Mouse (Mus musculus) layer of hippocampus, postnatal 10 days (tissue): ENCODE data around the gene Mea1. TPM values are rescaled to one million over a fixed set of nuclear protein-coding genes. Genes with fewer than 3 reads are reported as not detected.

ENCODE experiments used
- DNase-seq, 2 experiments: peaks; one replicate each; pipeline ENCODE4 v3.0.0; 2021; ENCODE audit warnings: low spot score in 2 of 2
- total RNA-seq, 2 experiments: library from RNA; stranded (reverse); gene quantifications; 2 replicates each; pipeline ENCODE4 v1.2.3; 2021

The Mea1 gene
- total RNA-seq, 2 experiments from 2014 or later, result 118 TPM

DNA sequence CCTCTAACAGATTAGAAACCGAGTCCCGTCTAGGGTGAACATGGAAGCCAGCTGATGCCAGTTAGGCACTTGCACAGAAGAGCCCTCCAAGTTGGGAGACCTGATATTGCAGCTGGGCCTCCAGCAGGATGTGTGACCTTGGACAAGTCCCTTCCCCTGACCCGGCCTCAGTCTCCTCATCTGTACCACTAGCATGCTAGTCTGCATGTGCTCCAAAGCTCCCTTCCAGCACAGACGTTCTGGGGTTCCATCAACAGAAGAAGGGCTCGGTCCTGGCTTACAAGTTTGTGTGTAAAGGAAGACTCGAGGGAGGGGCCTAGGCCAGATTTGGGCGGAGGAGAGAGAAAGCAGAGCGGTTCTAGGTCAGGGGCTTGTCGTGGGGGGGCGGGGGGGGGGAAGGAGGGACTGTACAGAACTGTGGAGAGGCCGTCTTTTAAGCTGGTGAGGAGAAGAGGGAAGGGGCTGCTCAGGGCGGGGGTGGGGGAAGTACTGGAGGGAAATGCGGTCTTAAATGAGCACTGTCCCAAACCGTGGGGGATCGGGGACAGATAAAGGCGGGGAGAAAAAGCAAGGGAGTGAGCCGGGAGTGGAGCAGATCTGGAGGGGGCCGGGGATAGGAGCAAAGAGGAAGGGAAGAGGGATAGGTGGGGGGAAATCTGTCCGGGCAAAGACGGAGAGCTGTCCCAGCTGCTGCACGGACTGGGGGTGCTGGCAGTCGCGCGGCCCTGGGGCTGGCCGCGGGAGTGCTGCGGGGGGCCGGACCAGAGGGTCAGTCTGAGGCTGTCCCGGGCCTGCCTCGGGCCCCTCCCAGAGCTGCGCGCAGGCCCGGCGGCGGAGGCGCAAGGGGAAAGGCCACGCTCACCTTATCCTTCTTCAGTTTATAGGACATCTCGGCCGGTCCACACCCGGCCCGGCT is 25.6 kb downstream of the Mea1 start:
- no peak for DNase-seq

DNA sequence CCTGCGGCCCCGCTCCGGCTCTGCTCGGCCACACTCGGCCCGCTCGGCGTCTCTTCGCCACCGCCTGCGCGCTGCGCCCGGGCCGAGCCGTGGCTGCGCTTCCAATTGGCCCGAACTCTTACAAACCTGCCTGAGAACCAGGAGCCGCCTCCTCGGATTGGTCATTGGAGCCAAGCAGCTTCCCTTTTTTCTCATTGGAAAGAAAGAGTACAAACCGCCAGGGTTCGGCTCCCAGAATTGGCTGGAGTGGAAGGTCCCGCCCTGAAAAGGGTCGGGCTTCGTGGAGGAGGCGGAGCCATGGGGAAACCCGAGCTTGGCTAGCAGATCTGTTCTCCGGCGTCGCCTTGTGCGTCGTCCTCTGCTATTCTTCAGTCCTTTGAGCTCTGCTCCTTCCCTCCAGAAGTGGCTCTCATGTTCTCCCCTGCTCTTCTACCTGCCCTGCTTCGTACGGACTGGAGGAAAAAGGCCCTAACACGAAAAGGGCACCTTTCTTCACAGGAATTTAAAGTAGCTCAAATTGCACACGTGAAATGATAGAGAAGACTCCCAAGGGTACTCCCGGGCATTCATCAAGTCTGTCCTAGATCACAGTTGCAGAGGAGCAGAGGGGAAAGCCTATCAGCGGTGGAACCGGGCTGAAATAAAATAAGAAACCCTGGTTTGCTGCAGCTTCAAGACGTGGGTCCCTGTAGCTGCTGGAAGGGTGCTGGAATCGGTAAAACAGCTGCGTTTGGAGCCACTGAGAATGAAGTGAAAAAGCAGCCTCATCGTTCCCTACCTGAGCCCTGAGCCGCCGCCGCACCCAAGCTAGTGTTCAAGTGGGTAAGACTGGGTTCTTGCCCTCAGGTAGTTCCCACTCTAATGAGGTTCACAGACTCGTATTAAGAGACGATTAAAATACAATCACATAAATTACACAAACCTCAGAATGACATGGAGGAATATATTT is 26.6 kb downstream of the Mea1 start, which contains the start of gene Ppp2r5d:
TSS of gene Ppp2r5d (minus strand) at position 225 of the 949 bp plus-strand sequence.
- DNase-seq, result peak; percentile 93 to 94

DNA sequence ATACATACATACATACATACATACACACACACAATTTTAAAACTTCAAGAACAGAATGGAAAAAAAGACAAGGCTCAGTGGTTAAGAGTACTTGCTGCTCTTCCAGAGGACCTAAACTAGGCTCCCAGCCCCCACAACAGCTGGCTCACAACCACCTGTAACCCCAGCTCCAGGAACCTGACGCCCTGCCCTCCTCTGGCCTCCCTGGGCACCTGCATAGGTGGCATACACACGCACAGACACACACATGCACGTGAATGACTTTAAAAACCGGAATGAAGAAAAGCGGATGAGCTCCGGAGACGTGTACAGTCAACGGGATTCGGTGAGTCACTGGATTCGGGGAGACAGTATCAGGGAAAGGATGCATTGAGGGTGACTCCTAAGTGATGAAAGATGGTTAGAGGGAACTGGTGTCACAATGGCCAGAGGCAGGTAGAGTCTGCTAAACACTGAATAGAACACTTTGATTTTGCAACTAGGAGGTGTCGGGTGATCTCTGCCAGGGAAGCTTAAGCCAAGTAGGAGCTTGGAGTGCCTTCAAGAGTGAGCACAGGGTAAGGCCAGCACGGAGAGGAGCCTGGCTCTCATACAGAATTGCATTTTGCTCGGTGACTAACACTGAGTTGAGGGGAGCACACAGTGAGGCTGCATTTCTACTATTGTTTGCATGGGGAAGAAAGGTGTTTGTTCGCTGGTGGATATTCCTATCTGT is 27.9 kb downstream of the Mea1 start:
- DNase-seq, result no peak

DNA sequence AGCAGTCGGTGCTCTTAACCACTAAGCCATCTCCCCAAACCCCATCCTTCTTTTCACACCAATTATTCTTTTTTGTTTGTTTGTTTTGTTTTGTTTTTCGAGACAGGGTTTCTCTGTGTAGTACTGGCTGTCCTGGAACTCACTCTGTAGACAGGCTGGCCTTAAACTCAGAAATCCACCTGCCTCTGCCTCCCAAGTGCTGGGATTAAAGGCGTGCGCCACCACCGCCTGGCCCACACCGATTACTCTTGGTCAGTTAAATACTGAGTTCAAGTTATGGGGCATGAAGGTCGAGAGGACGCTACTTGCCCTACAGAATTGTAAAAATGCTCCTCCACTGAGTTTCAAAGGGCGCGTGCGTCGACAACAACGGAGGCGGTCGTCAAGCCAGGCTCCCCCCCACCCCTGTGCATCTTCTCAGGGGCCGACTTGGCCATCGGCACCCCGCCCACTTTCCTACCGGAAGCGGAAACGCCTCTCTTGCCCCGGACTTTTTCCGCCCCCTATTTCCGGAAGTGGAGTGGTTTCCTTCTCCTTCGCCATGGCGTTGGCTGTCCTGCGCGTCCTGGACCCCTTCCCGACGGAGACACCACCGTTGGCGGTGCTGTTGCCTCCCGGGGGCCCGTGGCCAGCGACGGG is 32.5 kb downstream of the Mea1 start, which contains the start of gene Pex6:
TSS of gene Pex6 (plus strand) at position 505 of the 639 bp plus-strand sequence.
- peak; percentile 90 to 93 for DNase-seq

DNA sequence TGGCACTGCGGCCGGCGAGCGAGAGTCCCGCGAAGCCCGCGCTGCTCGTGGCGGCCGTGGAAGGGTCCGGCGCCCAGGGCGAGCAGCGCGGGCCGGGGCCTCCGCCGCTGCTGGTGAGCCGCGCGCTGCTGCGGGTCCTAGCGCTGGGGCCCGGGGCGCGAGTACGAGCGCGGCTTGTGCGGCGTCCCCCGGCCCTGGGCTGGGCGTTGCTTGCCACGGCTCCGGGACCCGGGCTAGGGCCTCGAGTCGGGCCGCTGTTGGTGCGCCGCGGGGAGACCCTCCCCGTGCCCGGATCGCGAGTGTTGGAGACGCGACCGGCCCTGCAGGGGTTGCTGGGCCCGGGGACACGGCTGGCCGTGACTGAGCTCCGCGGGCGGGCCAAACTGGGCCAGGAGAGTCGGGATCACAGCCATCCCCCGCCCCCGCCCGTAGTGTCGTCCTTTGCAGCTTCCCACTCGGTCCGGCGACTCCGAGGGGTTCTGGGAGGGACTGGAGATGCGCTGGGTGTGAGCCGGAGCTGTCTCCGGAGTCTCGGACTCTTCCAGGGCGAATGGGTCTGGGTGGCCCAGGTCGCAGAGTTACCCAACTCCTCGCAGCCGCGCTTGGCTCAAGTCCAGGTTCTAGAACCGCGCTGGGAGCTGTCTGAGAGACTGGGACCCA is 33.1 kb downstream of the Mea1 start:
- DNase-seq, result peak; percentile 48 to 60

DNA sequence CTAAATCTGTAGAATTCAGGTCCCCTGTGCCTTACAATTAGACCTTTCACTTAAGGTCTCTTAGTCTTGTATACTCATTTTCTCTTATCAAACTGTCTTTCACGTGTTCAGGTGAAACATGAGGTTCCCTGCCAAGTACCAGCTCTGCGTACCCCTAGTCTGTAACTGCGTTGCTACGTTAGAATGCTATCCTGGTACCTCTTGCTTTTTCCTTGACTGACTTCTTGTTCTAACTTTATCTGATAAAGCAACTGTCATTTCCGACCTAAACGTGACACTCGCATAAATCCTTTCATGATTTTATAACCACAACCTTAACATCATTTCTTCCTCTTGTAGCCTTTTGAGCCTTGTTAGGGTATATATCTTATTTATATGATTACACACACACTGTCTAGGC is 33.8 kb downstream of the Mea1 start:
- DNase-seq, result no peak

DNA sequence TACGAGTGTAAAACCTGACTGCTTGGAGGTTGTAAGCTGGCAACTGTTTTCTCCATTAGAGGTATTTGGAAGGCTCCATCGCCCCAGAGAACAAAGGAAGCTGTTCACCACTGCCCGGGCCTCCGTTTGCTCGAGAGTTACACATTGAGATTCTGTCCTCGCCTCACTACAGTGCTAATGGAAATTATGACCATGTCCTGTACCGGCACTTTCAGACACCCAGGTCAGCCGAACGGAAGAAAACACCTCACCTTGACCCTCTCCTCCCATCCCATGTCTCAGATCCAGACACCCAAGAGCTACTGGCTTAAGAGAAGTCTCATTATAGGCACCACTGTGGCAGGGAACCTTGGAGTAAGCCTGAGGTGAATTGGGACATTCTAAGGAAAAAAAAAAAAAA is 35.3 kb downstream of the Mea1 start:
- no peak for DNase-seq

DNA sequence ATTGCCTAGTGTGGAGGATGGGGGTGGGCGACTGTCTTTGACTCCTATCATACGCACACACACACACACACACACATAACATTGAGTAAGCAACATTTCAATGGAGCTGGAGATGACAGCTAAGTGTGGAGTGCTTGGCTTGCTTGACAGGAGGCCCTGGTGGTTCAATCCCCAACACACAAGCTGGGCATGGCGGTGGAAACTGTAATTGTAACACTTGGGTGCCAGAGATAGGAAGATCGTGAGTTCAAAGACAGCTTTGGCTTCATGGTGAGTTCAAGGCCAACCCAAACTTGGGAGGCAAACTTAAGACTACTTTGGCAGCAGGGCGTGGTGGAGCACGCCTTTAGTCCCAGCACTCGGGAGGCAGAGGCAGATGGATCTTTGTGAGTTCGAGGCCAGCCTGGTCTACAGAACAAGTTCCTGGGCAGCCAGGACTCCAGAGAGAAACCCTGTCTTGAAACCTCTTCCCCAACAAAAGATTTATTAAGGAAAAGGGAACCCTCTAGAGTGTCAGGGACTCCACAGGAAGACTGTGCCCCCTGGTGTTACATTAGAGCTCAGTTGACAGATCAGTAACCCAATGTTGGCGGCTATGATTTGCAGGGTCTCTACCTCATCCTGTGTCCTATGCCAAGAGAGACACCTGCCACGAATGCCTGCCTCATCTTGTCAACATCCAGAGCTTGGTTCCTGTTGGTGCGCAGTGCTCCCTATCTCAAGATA is 36.3 kb downstream of the Mea1 start:
- DNase-seq, result no peak

DNA sequence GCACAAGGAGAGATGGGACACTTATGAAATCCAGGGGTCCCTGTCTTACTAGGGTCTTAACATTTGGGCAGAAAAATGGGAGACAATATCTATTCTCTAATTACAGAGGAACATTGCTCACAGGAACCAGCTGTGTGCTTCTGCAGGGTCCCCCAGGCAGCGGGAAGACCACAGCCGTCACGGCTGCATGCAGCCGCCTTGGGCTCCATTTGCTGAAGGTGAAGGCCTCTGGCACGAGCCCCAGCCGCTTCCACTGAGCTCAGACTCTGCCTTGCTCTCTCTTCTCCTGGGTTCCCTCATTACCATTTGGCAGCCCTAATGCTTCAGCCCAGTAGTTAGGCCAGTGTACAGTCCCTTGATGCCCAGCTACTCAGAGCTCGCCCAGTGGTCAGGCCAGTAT is 42.5 kb downstream of the Mea1 start:
- no peak for DNase-seq

DNA sequence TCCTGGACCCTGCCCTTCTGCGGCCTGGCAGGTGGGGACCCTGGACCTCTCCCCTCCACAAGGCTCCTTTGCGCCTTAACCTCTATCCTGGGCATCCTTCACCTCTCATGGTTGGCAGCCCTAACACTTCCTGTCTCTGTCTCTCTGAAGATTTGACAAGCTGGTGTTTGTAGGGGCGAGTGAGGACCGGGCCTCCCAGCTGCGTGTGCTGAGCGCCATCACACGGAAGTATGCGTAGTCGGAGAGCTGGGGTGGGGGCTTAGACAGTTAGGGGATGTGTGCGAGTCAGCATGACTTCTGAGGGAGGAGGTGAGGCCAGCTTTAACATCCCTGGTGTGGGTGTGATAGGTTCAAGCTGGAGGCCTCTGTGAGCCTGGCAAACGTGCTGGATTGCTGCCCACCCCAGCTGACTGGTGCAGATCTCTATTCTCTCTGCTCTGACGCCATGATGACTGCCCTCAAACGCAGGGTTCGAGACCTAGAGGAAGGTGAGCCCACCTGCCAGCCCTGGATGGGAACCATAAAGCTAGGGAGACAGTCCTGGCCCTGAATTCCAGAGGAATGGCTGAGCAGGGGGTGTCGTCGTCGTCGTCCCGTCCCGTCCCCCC is 46.0 kb downstream of the Mea1 start:
- no peak for DNase-seq

DNA sequence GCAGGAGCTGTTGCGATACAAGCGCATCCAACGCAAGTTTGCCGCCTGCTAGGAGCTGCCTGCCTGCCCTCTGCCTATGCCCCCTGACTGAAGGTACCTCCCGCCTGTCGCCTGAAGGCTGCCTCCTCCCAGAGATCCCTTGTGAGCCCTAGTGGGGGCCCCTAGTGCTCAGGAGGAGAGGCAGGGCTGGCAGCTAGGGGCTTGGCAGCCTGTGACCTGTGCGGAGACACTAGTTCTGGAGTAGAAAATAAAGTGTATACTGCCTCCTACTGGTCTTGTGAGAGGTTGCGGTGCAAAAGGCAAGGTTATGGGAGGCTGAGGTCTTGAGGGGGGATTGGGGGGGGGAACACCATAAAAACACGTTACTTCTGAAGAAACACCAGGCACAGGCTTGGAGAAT is 46.7 kb downstream of the Mea1 start:
- peak in 1 of 2 experiments; percentile 43 for DNase-seq

DNA sequence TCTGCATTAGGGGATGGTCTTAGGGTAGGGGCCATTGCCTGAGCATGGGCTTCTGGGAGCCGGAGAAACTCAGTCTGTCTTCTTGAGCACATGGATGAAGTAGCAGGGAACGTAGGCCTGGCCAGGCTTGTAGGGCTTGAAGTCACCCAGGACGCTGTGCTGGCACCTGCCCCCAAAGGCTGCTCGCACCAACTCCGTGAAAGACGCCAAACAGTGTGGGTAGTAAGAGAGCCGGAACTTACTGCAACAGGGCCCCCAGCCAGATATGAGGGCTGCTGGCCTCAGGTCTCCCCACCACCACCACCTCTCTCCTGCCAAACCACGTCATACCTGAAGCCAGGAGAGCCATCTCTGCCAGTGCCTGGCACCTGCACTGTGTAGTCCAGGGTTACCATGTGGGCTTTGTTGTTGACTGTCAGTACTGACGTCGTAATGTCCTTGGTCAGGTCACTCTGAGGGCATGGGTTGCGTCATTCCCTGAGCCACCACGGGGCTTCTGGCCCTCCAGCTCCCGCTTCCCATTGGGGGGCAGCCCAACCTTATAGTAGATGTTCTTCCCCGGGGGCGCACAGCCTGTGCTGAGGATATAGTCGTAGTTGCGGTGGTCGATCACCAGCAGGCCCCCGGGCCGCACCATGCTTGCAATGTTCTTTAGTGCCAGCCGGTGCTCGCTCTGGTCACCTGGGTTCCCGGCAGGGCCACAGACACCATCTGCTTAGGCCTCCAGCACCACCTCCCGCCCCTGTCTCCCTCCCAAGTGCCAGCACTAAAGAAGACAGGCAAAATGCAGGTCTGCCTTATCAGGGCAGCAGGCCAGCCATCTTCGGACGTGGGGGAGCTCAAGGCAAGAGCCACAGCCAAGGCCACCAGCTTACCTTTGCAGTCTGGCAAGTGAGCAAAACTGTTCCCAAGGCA is 47.4 kb downstream of the Mea1 start:
- DNase-seq, result no peak

DNA sequence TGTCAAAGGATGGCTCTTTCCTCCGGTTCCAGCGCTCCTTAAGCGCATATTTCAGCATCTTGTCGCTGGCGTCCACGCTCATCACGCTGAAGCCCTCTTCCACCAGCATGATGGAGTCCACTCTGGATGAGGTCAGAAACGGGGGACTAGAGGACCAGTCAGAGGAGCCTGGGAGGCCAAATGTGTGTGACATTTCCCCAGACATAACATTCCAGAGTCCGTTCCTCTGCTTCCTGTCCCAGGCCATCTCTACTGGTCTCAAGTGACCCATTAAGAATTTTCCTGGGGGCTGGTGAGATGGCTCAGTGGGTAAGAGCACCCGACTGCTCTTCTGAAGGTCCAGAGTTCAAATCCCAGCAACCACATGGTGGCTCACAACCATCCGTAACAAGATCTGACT is 48.7 kb downstream of the Mea1 start:
- no peak for DNase-seq

DNA sequence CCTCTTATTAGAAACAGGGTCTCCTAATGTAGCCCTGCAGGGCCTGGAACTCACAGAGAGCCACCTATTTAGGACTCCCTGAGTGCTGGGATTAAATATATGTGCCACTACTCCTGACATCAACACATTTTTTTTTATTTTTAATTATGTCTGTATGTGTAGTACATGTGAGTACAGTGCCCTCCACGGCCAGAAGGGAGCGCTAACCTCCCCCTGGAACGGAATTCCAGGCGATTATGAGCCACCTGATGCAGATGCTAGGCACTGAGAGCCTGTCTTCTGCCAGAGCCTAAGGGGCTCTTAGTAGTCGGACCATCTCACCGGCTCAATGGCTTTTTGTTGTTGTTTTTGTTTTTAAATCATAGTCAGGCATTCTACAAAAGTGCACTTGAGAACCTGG is 49.4 kb downstream of the Mea1 start:
- DNase-seq, result no peak

DNA sequence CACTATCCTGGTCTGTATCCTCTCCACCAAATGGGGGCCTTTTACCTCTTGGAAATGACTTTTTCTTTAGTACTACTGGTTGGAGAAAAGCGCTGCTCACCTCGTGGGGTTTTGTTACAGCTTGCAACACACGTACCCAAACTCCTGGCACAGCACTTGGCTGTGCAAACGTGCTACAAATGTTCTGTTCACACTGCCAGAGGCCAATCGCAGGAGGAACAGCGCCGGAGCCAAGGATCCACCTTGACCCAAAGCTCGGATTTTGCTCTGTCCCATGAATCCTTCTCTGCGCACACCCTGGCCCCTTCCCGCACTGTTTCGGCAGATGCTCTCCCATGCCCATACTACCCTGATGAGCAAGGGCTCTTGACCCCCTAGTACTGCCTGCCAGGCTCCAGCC is 49.9 kb downstream of the Mea1 start:
- no peak for DNase-seq

DNA sequence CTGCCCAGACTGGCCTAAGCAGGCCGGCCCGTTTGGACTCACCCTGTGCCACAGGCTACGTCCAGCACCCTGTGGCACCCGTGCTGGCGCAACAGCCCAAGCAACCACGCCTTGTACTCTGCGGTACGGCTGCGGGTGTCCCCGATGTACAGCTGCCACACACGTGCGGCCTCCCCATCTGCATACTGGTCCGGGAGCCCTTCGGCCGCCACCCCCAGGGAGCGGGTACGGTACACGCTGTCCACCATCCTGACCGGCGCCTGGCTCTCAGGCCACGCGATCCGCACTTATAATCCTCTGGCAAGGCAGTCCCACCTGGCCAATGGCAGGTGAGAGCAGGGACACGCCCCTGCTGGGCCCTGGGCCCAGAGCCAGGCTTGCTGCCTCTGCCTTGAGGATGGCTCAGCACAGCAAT is 50.3 kb downstream of the Mea1 start, which contains the start of gene Gnmt:
TSS of gene Gnmt (minus strand) at position 265 of the 415 bp plus-strand sequence.
- DNase-seq, result no peak
